Mouse (Mus musculus): ENCODE data around the gene Chd1. TPM values are rescaled to one million over a fixed set of nuclear protein-coding genes. Genes with fewer than 3 reads are reported as not detected.
A peak's percentile ranks its signal among the peaks of the same experiment; 100 is the strongest.
"Not testable (repeated sequence)": the region's sequence is repeated elsewhere in the genome, so short reads cannot be mapped to it uniquely, and the experiment has no call there.

The Chd1 gene
- polyA plus RNA-seq, 2 experiments, result 4.4 to 13.3 TPM

- DNase-seq (ENCODE audit: low read depth in 3 of 3, low spot score in 3 of 3), result no peak
- Histone ChIP-seq H3K27ac (no peak overlapping the region), H3K36me3 (replicated peaks; ENCODE audit: control insufficient read depth, insufficient read depth, low read depth) (peaks cover 52% of the 10 kb centered on the region), H3K9me3 (ENCODE audit: control insufficient read depth, low read length) (no peaks in the 10 kb centered on the region), H3K4me1 (replicated peaks; ENCODE audit: control insufficient read depth in 2 of 2, insufficient read depth in 2 of 2, low read length in 1 of 2) (no peaks in the 10 kb centered on the region), H3K9ac (replicated peaks) (no peak overlapping the region), H3K4me3 (ENCODE audit: insufficient read depth in 1 of 2, low read depth in 2 of 2, low read length in 2 of 2) (no peak overlapping the region), H3K4me2 (ENCODE audit: low read depth) (no peak overlapping the region), H3K27me3 (ENCODE audit: control insufficient read depth, insufficient read depth, low read length) (no peaks in the 10 kb centered on the region)
- no peak for TF ChIP-seq EP300 (IDR thresholded peaks at IDR 0.05; ENCODE audit: low read depth)
- TF ChIP-seq CTCF (IDR thresholded peaks at IDR 0.05; ENCODE audit: low read depth), result no peak
- no peak for ATAC-seq (ENCODE audit: insufficient read depth)
- 87% methylated on average over 11 of the region's 11 CpGs for WGBS (ENCODE audit: insufficient replicate concordance)
These were observed 41.9 kb downstream of the Chd1 start for GRCm38 (mm10) chr17:15746696-15747095.

GRCm38 (mm10) chr17:15748022-15748421, 43.3 kb downstream of the Chd1 start:
- no peak for DNase-seq (ENCODE audit: low read depth in 3 of 3, low spot score in 3 of 3)
- Histone ChIP-seq H3K4me3 (ENCODE audit: insufficient read depth in 1 of 2, low read depth in 2 of 2, low read length in 2 of 2) (no peak overlapping the region), H3K27me3 (ENCODE audit: control insufficient read depth, insufficient read depth, low read length) (no peaks in the 10 kb centered on the region), H3K9ac (replicated peaks) (no peak overlapping the region), H3K36me3 (replicated peaks; ENCODE audit: control insufficient read depth, insufficient read depth, low read depth) (peaks cover 54% of the 10 kb centered on the region), H3K27ac (no peak overlapping the region), H3K9me3 (ENCODE audit: control insufficient read depth, low read length) (no peaks in the 10 kb centered on the region), H3K4me1 (replicated peaks; ENCODE audit: control insufficient read depth in 2 of 2, insufficient read depth in 2 of 2, low read length in 1 of 2) (no peaks in the 10 kb centered on the region), H3K4me2 (ENCODE audit: low read depth) (no peak overlapping the region)
- no peak for ATAC-seq (ENCODE audit: insufficient read depth)
- 82% methylated on average over 6 of the region's 6 CpGs for WGBS (ENCODE audit: insufficient replicate concordance)
- TF ChIP-seq CTCF (IDR thresholded peaks at IDR 0.05; ENCODE audit: low read depth), result no peak
- TF ChIP-seq EP300 (IDR thresholded peaks at IDR 0.05; ENCODE audit: low read depth), result no peak

GRCm38 (mm10) chr17:15751264-15751663, 46.5 kb downstream of the Chd1 start:
- not testable (repeated sequence) for H3K4me1 ChIP-seq (replicated peaks; ENCODE audit: control insufficient read depth in 2 of 2, insufficient read depth in 2 of 2, low read length in 1 of 2); H3K4me2 ChIP-seq (ENCODE audit: low read depth); H3K4me3 ChIP-seq (ENCODE audit: insufficient read depth in 1 of 2, low read depth in 2 of 2, low read length in 2 of 2); H3K9ac ChIP-seq (replicated peaks); H3K27me3 ChIP-seq (ENCODE audit: control insufficient read depth, insufficient read depth, low read length); DNase-seq (ENCODE audit: low read depth in 3 of 3, low spot score in 3 of 3); H3K27ac ChIP-seq; ATAC-seq (ENCODE audit: insufficient read depth); H3K9me3 ChIP-seq (ENCODE audit: control insufficient read depth, low read length)
- peaks cover 60% of the 10 kb centered on the region for H3K36me3 ChIP-seq (replicated peaks; ENCODE audit: control insufficient read depth, insufficient read depth, low read depth)
- peak; percentile 32; the same call in 1 of the 2 replicates for TF ChIP-seq CTCF (IDR thresholded peaks at IDR 0.05; ENCODE audit: low read depth)
- WGBS (ENCODE audit: insufficient replicate concordance), result 76% methylated on average over 5 of the region's 5 CpGs

GRCm38 (mm10) chr17:15761191-15761590, 56.4 kb downstream of the Chd1 start:
- no peaks in the 10 kb centered on the region for H3K4me1 ChIP-seq (replicated peaks; ENCODE audit: control insufficient read depth in 2 of 2, insufficient read depth in 2 of 2, low read length in 1 of 2)
- ATAC-seq (ENCODE audit: insufficient read depth) (no peak), DNase-seq (ENCODE audit: low read depth in 3 of 3, low spot score in 3 of 3) (no peak)
- H3K36me3 ChIP-seq (replicated peaks; ENCODE audit: control insufficient read depth, insufficient read depth, low read depth), result peaks cover 62% of the 10 kb centered on the region
- H3K4me2 ChIP-seq (ENCODE audit: low read depth), result no peak overlapping the region
- H3K27me3 ChIP-seq (ENCODE audit: control insufficient read depth, insufficient read depth, low read length), result no peaks in the 10 kb centered on the region
- 72% methylated on average over 8 of the region's 8 CpGs for WGBS (ENCODE audit: insufficient replicate concordance)
- no peak overlapping the region for H3K4me3 ChIP-seq (ENCODE audit: insufficient read depth in 1 of 2, low read depth in 2 of 2, low read length in 2 of 2)
- H3K27ac ChIP-seq, result no peak overlapping the region
- no peak for TF ChIP-seq CTCF (IDR thresholded peaks at IDR 0.05; ENCODE audit: low read depth)
- no peak for TF ChIP-seq EP300 (IDR thresholded peaks at IDR 0.05; ENCODE audit: low read depth)
- no peaks in the 10 kb centered on the region for H3K9me3 ChIP-seq (ENCODE audit: control insufficient read depth, low read length)
- H3K9ac ChIP-seq (replicated peaks), result no peak overlapping the region

GRCm38 (mm10) chr17:15769081-15769724, 64.4 kb downstream of the Chd1 start:
- DNase-seq (ENCODE audit: low read depth in 3 of 3, low spot score in 3 of 3) (no peak), ATAC-seq (ENCODE audit: insufficient read depth) (no peak)
- Histone ChIP-seq H3K27ac (no peak overlapping the region), H3K4me1 (replicated peaks; ENCODE audit: control insufficient read depth in 2 of 2, insufficient read depth in 2 of 2, low read length in 1 of 2) (no peaks in the 10 kb centered on the region), H3K9me3 (ENCODE audit: control insufficient read depth, low read length) (no peaks in the 10 kb centered on the region), H3K9ac (replicated peaks) (no peak overlapping the region), H3K36me3 (replicated peaks; ENCODE audit: control insufficient read depth, insufficient read depth, low read depth) (peaks cover 48% of the 10 kb centered on the region), H3K4me3 (ENCODE audit: insufficient read depth in 1 of 2, low read depth in 2 of 2, low read length in 2 of 2) (no peak overlapping the region), H3K4me2 (ENCODE audit: low read depth) (no peak overlapping the region), H3K27me3 (ENCODE audit: control insufficient read depth, insufficient read depth, low read length) (no peaks in the 10 kb centered on the region)
- TF ChIP-seq CTCF (IDR thresholded peaks at IDR 0.05; ENCODE audit: low read depth), result no peak
- no peak for TF ChIP-seq EP300 (IDR thresholded peaks at IDR 0.05; ENCODE audit: low read depth)
- 80% methylated on average over 7 of the region's 7 CpGs for WGBS (ENCODE audit: insufficient replicate concordance)
